Mouse (Mus musculus) embryonic facial prominence, embryonic 14.5 days (tissue): ENCODE measurements around the gene Smpdl3b. TPM values are rescaled to one million over a fixed set of nuclear protein-coding genes. Genes with fewer than 3 reads are reported as not detected.
A peak's percentile ranks its signal among the peaks of the same experiment; 100 is the strongest.
"Not testable (repeated sequence)": the region's sequence is repeated elsewhere in the genome, so short reads cannot be mapped to it uniquely, and the experiment has no call there.

Source experiments
- ATAC-seq: fragments of 200-750 bp; cut with Nextera tagmentation; 2 replicates; pipeline ENCODE4 v1.8.0; 2017; ENCODE audit warnings: low read depth, moderate number of reproducible peaks, moderate TSS enrichment
- DNase-seq: peaks from one replicate; pipeline ENCODE4 v3.0.0-alpha.2; 2015; ENCODE audit warnings: low spot score
- H3K27ac ChIP-seq: fragments of 300-500 bp; sonication (generic); replicated peaks from 2 replicates; pipeline ENCODE4 v1.5.1; 2014; ENCODE audit warnings: low read depth, mild to moderate bottlenecking, low read length, moderate library complexity
- H3K27me3 ChIP-seq: fragments of 300-500 bp; sonication (generic); replicated peaks from 2 replicates; pipeline ENCODE4 v1.6.1; 2014; ENCODE audit warnings: low read length; ENCODE audit not compliant: control insufficient read depth, insufficient read depth
- H3K36me3 ChIP-seq: fragments of 300-500 bp; sonication (generic); 2 replicates; pipeline ENCODE4 v1.6.1; 2014; ENCODE audit warnings: low read length, mixed read lengths; ENCODE audit not compliant: control insufficient read depth, insufficient read depth
- H3K4me1 ChIP-seq: fragments of 300-500 bp; sonication (generic); 2 replicates; pipeline ENCODE4 v1.6.1; 2014; ENCODE audit warnings: antibody characterized with exemption, low read length; ENCODE audit not compliant: control insufficient read depth, insufficient read depth
- H3K4me2 ChIP-seq: fragments of 300-500 bp; sonication (generic); 2 replicates; pipeline ENCODE4 v1.6.1; 2014; ENCODE audit warnings: low read depth, mild to moderate bottlenecking, low read length, moderate library complexity, mixed read lengths
- H3K4me3 ChIP-seq: fragments of 300-500 bp; sonication (generic); 2 replicates; pipeline ENCODE4 v1.5.1; 2014; ENCODE audit warnings: low read depth, mild to moderate bottlenecking, low read length
- H3K9ac ChIP-seq: fragments of 300-500 bp; sonication (generic); 2 replicates; pipeline ENCODE4 v1.6.1; 2014; ENCODE audit warnings: low read depth, mild to moderate bottlenecking, low read length, moderate library complexity, mixed read lengths
- H3K9me3 ChIP-seq: fragments of 300-500 bp; sonication (generic); 2 replicates; pipeline ENCODE4 v1.6.1; 2016; ENCODE audit warnings: low read length; ENCODE audit not compliant: control insufficient read depth
- WGBS: fragments of 180-500 bp; shearing (Covaris S2); extraction: QIAGEN DNeasy Blood & Tissue Kit; methylation state at CpG from one replicate; pipeline ENCODE4 v1.1.7; 2014; 5-methylcytosine and 5-hydroxymethylcytosine counted together
- polyA plus RNA-seq: library from polyadenylated mRNA; unstranded; fragments of >200 nt; fragmentation: Nextera tagmentation; extraction: Ambion mirVana; gene quantifications from 2 replicates; pipeline ENCODE4 v1.2.1, GENCODE M21; 2014

Gene Smpdl3b
- polyA plus RNA-seq, 1 experiment from 2014 or later, result 6.7 TPM

DNA sequence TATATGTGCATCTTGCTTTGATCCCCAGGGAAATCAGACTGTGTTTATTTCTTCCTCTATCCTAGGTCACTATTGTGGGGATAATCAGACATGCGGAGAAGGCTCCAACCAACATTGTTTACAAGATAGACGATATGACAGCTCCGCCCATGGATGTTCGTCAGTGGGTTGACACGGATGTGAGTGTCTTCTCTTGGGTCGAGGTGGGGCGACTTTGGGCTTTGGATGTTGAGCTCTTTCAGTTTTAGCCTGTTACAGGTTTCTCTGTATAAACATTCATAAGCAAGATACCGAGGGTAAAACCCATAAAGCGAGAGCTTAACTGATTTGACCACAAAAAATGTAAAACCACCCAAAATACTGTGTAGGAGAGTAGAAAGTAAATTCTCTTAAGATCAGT, 14.7 kb upstream of the Smpdl3b start:
- Histone ChIP-seq H3K4me2 (no peak overlapping the region), H3K4me3 (no peak overlapping the region), H3K9me3 (no peaks in the 10 kb centered on the region), H3K27ac (no peak overlapping the region), H3K4me1 (no peaks in the 10 kb centered on the region), H3K27me3 (no peaks in the 10 kb centered on the region), H3K36me3 (peaks cover 67% of the 10 kb centered on the region), H3K9ac (no peak overlapping the region)
- no peak for ATAC-seq
- DNase-seq, result no peak
- 93% methylated on average over 9 of the region's 9 CpGs for WGBS

DNA sequence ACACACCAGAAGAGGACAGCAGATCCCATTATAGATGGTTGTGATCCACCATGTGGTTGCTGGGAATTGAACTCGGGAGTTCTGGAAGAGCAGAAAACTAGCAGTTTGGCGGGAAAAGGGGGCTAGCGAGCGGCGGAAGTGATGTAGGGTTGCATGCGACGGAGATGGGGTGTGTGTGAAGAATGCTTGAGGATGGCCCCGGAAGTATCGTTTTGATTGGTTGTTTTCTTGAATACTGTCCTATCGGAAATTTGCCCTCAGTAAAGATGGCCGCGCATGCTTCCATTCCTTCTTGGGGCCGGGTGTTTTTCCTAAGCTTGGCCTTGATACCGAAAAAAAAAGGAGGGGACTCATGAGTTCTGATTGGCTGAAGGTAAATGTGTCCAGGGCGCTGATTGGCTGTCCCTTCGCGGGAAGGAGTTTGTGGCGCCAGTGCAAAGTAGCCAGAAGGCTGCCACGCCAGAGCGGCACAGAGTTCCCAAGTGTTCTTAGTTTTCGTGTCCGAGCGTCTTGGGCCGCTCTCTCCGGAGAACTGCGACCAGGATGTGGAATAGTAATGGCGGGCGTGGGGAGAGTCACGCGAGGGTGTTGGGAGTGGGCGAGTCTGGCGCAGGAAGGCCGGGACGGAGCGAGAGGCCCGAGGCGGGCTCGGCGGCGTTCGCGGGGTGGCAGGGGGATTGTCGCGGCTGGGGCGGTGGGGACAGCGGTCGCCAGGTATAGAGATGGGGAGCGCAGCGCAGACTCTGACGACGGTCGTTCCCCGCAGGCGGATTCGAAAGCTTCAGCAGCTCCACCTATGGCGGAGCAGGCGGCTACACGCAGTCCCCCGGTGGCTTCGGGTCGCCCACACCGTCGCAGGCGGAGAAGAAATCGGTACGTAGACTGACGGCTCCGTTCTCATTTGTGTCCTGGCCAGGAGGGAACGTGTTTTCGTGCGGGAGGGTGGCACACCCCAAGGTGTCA, 11.1 kb upstream of the Smpdl3b start, which contains the start of gene Rpa2:
TSS of gene Rpa2 (plus strand) at position 419 of the 963 bp plus-strand sequence.
- WGBS, result under 1% methylated on average over 52 of the region's 71 CpGs
- H3K4me1 ChIP-seq, result no peaks in the 10 kb centered on the region
- no peaks in the 10 kb centered on the region for H3K27me3 ChIP-seq
- peak within 1 kb of the TSS; percentile 83 for H3K27ac ChIP-seq
- H3K4me3 ChIP-seq, result peak within 1 kb of the TSS; percentile 89
- H3K9me3 ChIP-seq, result no peaks in the 10 kb centered on the region
- DNase-seq, result peak; percentile 100
- H3K4me2 ChIP-seq, result peak within 1 kb of the TSS; percentile 84
- H3K36me3 ChIP-seq, result peaks cover 32% of the 10 kb centered on the region
- peak; percentile 97 for ATAC-seq
- peak within 1 kb of the TSS; percentile 87 for H3K9ac ChIP-seq

DNA sequence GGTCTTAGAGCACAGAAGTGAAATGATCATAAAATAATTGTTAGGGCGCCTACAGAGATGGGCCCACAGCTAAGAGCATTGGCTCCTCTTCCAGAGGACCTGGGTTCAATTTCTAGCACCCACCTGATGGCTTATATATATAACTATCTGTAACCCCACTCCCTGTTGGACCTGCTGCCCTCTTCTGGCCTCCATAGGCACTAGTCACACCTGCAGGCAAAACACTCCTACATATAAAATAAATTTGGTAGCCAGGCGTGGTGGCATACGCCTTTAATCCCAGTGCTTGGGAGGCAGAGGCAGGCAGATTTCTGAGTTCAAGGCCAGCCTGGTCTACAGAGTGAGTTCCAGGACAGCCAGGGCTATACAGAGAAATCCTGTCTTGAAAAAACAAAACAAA, 6.1 kb upstream of the Smpdl3b start:
- H3K36me3 ChIP-seq, ATAC-seq, H3K27me3 ChIP-seq, H3K4me2 ChIP-seq, H3K9me3 ChIP-seq, H3K4me3 ChIP-seq, H3K9ac ChIP-seq, H3K27ac ChIP-seq, DNase-seq, H3K4me1 ChIP-seq: not testable (repeated sequence)
- 79% methylated on average over 3 of the region's 3 CpGs for WGBS

DNA sequence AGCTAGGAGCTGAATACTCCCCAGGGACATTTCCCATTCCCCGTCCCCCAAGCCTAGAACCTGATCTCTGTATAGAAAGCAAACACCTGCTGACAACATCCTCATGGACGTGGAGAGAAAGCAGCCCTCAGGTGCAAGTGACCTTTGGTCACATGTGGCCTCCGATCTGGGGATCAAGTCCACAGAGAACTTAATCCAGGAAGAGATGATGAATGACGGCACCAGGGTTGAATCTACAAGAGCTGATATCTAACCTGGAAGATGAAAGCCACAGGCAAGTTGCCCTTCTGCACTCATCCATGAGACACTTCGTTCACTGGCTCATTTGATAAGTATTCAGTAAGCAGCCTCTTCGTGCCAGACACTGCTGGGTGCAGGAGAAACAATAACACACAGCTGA, 5.5 kb upstream of the Smpdl3b start:
- Histone ChIP-seq H3K27ac (no peak overlapping the region), H3K27me3 (no peaks in the 10 kb centered on the region), H3K9me3 (no peaks in the 10 kb centered on the region), H3K4me1 (no peaks in the 10 kb centered on the region), H3K4me2 (no peak overlapping the region), H3K4me3 (no peak overlapping the region), H3K9ac (no peak overlapping the region), H3K36me3 (no peaks in the 10 kb centered on the region)
- ATAC-seq (no peak), DNase-seq (no peak)
- 68% methylated on average over 6 of the region's 6 CpGs for WGBS

DNA sequence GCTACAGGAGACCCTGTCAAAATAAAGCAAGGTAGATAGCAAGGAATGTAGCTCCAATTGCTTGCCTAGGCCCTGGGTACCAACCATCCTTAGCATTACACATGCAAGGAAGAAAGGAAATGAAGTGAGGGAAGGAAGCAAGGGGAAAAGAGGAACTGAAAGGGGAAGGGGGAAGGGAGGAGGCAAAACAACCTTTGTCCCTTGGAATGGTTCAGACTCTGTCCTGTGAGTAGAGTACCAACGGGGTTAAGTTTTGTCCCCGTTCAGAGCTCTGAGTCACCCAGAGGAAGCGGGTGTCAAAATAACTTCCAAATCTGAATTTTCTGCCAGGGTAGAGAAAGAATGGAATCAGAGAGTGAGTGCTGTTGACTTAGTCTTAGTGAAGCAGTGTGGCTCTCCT, 3.2 kb upstream of the Smpdl3b start:
- ATAC-seq, result no peak
- DNase-seq, result no peak
- no peak overlapping the region for H3K9ac ChIP-seq
- no peaks in the 10 kb centered on the region for H3K9me3 ChIP-seq
- H3K4me2 ChIP-seq, result no peak overlapping the region
- 68% methylated on average over 3 of the region's 3 CpGs for WGBS
- no peak overlapping the region for H3K4me3 ChIP-seq
- H3K27ac ChIP-seq, result no peak overlapping the region
- no peaks in the 10 kb centered on the region for H3K36me3 ChIP-seq
- no peaks in the 10 kb centered on the region for H3K27me3 ChIP-seq
- H3K4me1 ChIP-seq, result no peaks in the 10 kb centered on the region

DNA sequence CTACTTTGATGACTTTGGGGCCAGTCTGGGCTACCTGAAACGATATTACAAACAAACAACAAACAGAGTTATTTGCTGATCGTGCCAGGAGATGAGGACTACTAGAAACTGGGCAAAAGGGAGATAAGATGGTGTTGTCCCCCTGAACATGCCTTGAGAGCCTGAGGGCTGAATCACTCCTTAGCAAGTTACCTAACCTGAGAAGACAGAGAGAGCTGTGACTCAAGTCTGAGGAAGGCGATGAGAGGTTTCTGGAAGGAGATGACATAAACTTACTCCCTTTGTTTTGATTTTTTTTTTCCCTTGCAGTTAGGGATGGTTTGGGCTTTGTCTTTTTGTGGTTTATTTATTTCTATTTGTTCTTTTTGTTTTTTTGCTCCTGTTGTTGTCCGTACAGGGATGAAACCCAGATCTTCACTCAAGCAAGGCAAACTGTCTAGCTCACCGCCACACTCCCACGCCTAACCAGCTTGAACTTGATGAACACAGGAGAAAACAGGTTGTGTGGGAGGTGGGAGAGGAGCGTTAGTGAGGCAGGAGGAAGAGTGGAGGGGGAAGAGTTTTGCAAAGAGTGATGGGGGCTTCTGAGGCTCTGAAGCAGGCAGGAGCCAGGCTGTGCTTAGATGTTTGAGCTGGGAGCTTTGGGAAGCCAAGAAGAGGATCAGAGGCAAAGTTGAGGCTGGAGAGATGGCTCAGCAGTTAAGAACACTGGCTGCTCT, 740 bp upstream of the Smpdl3b start:
- no peak overlapping the region for H3K4me3 ChIP-seq
- no peak overlapping the region for H3K4me2 ChIP-seq
- H3K27ac ChIP-seq, result no peak overlapping the region
- no peaks in the 10 kb centered on the region for H3K4me1 ChIP-seq
- no peak overlapping the region for H3K9ac ChIP-seq
- DNase-seq, result no peak
- 77% methylated on average over 7 of the region's 7 CpGs for WGBS
- no peak for ATAC-seq
- H3K36me3 ChIP-seq, result no peaks in the 10 kb centered on the region
- H3K9me3 ChIP-seq, result no peaks in the 10 kb centered on the region
- H3K27me3 ChIP-seq, result no peaks in the 10 kb centered on the region

DNA sequence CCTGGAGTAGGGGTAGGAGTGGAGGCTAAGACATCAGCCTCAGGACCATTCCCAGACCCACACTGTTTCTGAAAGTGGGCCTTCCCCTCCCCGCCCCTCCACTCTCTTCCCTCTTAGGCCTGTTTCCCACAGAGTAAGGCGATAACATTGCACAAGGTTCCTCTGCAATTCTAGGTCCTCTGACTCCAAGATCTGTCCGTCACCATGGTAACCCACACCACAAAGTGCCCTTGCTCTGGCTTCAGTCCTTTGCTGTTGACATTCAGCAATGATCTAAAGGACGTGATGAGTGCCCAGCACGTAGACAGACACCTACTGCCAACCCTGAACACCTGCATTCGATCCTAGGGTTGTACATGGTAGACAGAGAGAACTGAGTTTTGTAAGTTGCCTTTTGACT, 4.1 kb downstream of the Smpdl3b start:
- no peaks in the 10 kb centered on the region for H3K27me3 ChIP-seq
- no peak overlapping the region for H3K4me2 ChIP-seq
- no peaks in the 10 kb centered on the region for H3K9me3 ChIP-seq
- no peaks in the 10 kb centered on the region for H3K4me1 ChIP-seq
- no peak overlapping the region for H3K27ac ChIP-seq
- DNase-seq (no peak), ATAC-seq (no peak)
- no peak overlapping the region for H3K9ac ChIP-seq
- H3K4me3 ChIP-seq, result no peak overlapping the region
- 84% methylated on average over 6 of the region's 6 CpGs for WGBS
- no peaks in the 10 kb centered on the region for H3K36me3 ChIP-seq

DNA sequence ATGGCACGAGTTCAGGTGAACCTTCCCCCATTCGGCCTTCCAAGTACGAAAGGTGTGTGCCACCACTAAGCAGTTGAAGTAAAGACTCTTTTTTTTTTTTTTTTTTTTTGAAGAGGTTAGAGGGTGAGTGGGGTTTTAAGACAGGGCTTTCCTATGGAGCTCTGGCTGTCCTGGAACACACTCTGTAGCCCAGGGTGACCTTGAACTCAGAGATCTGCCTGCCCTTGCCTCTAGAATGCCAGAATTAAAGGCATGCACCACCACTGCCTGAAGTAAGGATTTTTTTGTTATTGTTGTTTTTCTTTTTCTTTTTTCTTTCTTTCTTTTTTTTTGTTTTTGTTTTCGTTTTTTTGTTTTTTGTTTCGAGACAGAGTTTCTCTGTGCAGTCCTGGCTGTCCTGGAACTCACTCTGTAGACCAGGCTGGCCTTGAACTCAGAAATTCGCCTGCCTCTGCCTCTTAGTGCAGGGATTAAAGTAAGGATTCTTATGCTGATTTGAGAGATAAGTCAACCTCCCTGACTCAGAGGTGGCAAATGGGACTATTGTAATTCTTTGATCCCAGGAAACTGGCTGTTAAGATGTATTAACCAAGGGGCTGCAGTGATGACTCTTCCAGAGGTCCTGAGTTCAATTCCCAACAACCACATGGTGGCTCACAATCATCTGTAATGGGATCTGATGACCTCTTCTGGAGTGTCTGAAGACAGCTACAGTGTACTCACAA, 7.6 kb downstream of the Smpdl3b start:
- Histone ChIP-seq H3K4me3 (no peak overlapping the region), H3K9ac (no peak overlapping the region), H3K27me3 (no peaks in the 10 kb centered on the region), H3K27ac (no peak overlapping the region), H3K9me3 (no peaks in the 10 kb centered on the region), H3K4me1 (no peaks in the 10 kb centered on the region), H3K4me2 (no peak overlapping the region), H3K36me3 (no peaks in the 10 kb centered on the region)
- no peak for ATAC-seq
- no peak for DNase-seq
- 76% methylated on average over 6 of the region's 6 CpGs for WGBS
